Mouse (Mus musculus): ENCODE measurements around the gene Notch2.

Gene Notch2

DNA sequence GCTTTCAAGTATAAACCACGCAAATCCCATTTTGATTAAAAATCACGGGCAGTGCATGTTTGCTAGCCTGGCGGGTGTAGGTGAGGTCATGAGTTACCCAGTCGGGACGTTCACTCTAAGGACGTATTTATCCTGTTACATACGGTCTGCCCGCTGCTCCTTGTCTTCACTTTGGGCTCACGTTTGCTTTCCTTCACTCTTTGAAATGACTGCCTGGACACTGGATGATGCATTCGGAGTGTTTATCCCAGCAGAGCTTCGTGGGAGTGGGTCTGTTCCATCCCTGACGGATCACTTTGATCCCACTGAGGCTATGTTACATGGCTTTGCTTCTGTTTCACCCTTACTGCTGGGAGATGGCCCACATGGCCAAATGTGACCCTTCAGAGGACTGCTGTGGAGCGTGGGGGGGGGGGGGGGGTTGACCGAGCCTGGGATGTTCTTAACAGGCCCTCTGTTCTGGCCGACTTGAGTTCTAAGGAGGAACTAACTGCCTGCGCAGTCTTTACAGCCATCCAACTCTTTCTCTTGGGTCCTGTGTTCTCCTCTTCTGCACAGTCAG lies 38.2 kb downstream of the Notch2 start:
- no peak for DNase-seq (ENCODE audit: low read depth, low spot score)

DNA sequence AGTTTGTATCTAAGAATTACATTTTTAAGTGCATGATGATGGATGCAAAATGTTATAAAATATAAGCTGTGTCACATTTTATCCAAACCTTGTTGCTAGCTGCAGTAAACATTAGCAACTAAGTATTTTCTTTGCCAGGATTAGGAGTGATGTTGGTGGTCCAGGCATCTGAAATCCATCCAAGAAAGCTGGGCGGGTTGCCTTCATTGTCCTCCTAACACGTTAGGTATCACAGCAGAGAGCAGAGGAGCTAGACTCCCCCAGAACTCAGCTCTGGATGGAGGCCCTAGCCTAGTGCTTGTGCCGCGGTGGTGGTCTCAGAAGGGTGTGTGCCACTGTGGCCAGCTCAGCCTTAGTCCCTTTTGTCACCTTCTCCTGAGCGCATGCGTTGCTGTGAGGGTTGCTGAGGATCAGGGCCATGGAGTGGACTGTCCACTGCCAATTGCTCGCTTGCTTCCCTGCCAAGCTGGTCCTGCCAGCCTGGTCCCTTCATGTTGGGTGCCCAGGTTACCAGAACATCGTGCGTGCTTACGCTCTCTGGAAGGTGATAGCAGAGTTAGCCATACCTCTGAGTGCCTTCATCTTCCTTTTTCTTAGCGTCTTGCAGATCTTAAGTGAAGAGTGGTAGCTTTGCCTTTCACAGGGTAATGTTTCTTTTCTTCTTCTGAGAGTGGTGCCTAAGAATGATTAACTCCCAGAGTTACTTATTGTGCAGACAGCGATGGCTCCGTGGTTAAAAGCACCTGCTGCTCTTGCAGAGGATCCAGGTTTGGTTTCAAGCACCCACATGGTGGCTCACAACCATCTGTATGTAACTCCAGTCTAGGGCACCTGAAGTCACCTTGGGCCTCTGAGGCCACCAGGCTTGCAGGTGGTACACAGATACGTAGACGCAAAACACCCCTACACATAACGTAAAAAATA lies 39.4 kb downstream of the Notch2 start:
- no peak for DNase-seq (ENCODE audit: low read depth, low spot score)

DNA sequence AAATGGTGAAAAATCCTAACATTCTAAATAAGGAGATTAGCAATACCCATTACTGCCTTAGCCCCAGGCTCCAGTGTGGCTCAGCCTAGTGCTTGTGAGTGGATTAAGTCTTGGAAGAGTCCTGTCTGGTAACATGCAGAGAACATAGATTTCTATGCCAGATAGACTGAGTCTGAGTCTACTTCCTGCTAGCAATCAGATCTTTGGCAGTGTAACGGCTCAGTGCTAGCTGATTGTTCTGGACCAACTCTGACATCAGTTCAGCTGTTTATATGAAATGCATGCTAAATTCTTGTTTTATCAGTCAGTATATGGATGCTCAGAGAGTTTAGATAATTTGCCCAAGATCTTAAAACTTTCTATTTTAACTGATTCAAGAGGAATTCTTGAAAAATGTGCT lies 40.5 kb downstream of the Notch2 start:
- no peak for DNase-seq (ENCODE audit: low read depth, low spot score)

DNA sequence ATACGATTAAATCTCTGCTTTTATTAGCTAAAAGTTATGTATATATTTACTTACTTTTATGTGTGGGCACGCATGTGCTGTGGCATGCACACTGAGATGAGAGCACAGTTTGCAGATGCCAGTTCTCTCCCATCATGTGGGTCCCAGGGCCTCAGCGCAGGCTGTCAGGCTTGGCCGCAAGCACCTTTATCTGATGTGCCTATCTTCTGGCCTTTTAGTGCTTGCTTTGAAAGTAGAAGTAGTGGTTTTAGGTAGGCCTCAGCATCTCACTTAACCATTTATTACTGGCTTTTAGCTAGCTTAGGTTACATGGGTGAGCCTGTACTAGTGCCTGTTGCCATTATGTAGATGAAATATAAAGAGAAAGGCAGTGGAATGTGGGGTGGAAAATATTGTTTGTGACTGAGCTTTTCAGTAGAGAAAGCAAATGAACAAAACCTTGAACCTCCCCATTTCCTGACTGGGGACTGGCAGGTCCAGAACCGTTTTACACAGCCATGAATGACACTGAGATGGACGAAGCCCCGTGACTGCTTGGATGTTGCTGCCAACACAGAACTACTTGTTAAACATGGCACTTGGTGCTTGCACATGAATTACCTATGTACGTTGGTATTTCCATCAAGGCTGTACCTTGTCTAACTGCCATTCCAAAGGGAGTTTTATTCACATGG lies 41.1 kb downstream of the Notch2 start:
- DNase-seq (ENCODE audit: low read depth, low spot score), result no peak

DNA sequence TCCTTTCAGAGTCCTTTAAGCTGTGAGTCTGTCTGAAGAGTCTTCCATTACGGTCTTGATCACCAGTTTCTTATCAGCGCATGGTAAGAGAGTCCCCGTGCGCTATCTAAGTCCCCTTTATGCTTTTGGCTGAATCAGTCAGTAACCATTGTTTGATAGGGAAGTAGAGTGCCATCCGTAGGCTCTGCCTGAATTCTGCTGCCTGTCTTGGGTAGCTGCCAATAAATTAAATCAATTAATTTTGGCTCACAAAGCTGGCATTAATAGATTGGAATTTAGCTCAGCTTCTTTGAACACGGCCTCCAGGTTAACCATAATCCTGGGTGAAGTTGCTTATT lies 41.6 kb downstream of the Notch2 start:
- no peak for DNase-seq (ENCODE audit: low read depth, low spot score)

DNA sequence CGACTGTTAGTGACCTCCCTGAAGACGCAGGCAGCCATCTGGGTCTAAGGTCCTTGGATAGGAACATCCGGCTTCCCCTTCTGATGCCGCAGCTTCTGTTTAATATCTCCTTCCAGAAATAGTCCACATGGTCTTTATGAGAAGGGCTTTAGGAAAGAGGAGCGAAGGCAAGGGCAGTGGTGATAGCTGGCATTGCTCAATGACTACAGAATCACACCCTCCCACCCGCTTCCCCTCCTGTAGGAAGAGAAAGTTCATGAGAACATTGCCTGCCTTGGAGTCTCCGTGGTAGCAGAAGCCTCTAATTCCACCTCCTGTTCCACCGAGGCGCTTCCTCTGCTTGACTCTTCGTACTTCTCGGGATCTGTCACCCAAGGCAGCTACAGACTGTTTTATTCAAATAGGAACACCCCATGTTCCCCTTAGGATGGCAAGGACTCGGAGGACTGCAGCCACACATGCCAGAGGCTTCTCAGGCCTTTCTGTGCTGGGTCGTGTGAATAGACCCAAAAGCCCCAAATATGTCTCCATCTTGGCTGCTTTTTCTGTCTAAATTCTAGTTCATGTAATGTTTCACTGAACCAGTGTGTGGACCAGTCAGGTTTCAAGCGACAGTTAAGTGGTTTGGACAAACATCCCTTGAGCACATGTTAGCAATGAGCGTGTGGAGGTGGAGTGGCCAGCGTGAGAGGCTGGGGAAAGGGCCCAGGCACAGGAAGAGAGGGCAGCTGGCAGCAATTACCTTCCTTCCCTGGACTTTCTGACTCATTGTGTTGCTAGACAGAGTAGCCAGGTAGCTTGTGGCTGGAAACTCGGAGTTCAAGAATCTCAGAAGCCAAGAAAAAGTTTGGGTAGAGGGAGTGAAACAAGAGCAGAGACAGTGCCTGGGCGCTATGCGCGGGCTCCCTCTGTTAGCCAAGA lies 42.7 kb downstream of the Notch2 start:
- DNase-seq (ENCODE audit: low read depth, low spot score), result no peak

DNA sequence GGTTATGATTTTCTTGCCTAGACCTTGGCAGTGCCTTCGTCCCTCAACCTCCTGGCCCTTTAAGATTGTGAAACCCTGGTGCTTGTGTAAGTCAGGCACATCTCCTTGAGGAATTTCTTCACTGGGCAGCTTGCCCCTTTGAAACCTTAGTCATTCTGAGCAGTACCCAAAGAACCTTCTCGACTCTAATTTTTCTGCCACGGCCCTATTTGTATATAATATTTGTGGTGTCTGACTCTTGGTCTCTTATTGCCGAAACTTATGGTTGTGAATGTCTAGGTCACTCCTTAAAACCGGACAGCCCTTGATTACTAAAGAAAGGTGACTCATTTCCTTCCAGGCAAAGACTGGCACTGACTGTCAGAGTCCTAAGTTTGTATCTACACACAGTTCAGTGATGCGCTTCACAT lies 43.6 kb downstream of the Notch2 start:
- no peak for DNase-seq (ENCODE audit: low read depth, low spot score)

DNA sequence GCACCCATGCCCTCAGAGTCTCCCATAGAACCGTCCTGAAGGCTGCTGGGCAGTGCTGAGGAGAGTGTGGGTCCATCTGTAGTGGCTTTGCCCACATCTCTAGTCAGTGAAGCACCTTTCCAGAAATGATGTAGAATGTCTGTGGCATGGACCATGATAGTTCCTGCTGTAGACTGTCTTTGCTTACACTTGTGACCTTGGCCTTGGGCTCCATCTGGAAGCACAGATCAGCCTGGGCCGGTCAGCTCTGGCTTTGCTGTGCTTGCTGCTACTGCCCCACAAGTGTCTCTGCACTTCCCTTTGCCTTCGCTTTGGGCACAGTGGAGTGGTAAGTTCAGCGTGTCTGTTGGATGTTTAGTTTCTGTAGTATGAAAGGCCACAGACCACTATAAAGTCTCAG lies 45.7 kb downstream of the Notch2 start:
- DNase-seq (ENCODE audit: low read depth, low spot score), result no peak

DNA sequence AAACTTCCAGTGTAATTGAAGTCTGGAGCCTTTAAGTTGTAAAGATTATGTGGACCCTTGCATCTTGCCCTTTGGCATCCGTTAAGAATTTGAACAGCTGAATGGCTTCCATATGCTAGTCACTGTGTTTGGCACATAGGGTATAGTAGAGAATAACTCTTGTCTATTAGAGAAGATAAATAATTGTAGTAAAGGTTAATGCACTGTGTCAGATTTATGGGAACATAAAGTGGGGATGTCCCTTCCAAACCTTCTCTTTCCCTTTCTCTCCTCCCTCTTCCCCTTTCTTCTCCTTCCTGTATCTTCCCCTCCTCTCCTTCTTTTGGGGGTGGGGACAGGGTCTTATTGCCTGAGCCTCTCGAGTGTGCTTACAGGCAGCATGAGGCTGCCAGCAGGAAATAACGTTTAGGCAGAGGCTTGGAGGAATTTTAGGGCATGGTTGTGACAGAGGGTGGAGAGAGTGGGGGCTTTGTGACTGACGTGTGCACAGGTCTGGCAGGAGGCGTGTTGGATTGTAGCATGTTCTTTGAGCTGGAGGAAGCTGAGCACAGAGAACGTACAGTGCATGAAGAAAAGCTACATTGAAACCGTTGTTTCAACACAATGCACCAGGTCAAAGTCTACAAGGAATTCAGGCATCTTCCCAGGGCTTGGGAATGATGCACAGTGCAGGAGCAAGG lies 47.8 kb downstream of the Notch2 start:
- no peak for DNase-seq (ENCODE audit: low read depth, low spot score)

DNA sequence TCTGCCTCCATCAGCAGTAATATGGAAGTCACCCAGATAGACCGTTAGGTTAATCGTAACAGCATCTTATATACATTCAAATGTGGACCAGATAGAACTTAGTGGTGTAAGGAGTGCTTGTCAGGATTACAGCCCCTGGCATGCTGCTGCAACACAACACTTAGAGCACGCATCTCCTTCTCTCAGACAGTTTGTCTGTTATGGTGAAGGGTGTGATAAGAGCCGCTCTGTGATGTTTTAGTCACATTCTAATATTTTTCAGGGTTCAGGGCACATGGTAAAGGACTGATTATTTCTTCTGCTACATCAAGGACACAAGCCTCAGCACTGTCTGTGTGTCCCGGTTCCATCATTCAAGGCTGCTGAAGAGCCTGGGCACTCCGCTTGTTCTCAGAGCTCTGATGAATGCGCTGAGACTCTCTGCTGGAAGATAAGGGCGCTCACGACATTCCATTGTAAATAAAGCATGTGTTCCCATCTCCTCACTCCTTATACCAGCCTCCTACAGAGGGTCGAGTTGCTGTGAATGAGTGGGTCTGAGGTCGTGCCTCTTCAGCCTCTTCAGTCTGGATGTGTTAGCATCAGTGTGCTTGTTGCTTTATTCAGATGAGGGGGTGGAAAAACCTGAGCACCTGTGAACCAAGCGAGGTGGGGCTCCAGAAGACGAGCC lies 48.5 kb downstream of the Notch2 start:
- no peak for DNase-seq (ENCODE audit: low read depth, low spot score)

DNA sequence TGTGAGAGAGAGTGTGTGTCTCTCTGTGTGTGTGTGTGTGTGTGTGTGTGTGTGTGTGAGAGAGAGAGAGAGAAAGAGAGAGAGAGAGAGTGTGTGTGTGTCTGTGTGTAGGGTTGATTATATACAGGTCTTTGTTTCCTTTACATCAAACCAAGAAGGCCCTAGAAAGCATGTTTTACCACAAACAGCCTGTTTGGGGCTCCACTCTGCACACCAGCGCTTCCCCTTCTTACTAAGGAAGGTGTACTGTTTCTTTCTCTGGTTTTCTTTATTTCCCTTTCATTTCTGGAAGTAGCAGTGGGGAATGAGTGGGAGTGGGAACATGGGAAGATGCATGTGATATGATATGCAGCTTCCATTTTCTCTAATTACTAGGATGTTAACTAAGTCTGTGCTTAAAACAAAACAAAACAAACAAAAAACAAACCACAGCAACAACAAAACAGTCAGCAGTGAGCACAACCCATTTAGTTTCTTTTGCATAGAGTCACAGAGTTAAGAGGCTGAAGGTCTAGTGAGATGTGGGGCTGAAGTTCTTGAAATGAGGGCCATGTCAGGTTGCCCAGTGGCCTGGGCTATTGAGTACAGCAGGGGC lies 49.4 kb downstream of the Notch2 start:
- no peak for DNase-seq (ENCODE audit: low read depth, low spot score)

DNA sequence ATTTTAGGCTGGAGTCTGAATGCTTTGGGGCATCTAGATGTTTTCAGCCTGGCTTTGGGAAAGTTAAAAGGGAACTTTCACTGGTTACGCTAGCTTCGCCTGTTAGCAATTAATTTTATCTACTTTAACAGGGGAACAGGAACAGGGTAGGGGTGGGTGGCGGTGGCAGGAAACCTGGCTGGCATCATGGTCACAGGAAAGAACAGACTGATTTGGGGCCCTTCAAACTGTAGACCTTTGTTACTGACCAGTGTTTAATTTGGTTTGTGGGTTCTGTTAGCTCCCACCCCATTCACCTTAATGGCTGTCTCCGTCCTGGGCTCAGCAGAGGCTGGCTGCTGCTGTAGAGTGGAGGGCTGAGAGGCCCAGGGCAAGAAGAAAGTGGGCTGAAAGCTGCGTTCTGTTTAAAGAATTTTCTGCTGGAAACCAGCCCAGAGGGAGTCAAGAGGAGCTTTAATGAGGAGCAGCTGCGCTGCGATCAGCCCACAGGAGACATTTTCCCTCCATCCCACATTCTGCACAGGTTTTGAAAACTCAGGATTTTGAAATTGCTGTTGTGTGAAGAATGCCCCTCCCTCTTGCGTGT lies 50.0 kb downstream of the Notch2 start:
- no peak for DNase-seq (ENCODE audit: low read depth, low spot score)

DNA sequence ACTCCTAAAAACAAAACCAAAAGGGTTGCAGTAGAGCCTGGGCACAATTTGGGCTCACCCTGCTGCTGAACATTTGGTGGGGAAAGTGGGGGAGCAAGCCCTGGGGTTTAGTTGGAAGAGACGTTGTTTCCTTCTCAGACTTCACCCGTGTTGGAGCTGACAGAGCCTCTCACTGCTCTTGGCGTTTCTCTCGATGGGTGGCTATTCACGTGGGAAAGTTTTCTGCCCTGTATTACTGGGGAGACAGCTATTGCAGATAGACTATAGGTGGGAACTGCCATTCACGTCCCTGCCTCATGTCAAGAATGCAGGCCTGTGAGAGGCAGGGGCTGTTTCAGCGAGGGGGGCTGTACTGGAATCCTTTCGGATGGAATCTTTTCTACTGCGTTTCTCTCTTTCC lies 50.5 kb downstream of the Notch2 start:
- DNase-seq (ENCODE audit: low read depth, low spot score), result no peak

DNA sequence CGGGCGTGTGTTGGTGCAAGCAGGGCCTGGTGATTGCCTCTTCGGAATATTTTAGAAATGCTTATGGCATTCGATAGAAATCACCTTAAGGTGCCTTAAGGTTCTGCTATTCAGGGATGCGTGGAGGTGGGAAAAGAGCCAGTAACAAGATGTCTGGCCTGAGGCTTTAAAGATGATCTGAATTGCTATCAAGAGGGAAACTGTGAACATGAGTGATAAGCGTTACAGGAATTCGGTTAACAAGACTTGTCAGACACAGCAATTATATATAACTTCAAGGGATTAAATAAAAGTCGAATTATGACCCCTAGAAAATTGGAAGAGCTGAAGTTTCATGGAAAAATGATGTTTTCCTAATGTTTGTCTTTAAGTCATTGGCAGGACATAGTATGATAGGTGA lies 51.7 kb downstream of the Notch2 start:
- DNase-seq (ENCODE audit: low read depth, low spot score), result no peak

DNA sequence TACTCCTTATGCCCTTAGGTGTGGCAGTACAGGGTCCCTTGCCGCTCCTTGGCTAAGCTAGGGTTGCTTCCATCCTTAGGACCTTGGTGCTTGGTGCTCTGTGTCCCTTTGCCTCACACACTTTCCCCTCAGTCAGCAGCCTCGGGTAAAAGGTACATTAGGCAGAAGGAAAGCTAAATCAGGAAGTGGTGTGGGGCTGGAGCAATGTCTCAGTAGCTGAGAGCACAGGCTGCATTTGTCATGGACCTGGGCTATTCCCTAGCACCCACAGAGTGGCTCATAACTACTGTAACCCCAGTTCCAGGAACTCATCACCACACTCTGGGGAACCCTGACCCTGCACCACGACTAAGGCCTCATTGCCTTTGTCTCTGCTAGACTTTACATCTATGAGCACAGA lies 53.1 kb downstream of the Notch2 start:
- DNase-seq (ENCODE audit: low read depth, low spot score), result no peak

DNA sequence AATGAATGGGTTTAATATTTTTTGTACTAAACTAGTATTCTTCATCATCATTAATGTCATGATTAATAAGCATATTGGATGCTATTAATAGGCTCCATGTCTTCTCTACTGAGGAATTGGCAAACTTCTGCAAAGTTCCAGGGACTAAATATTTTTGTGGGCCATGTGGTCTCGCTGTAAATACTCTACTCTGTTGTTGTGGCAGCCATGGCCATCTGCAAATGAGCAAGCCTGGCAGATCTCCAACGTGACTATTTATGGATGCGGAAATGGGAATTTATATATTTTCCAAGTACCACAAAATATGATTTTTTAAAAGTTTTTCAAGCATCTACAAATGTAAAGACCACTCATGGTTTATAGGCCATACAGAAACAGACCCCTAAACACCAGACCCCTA lies 54.1 kb downstream of the Notch2 start:
- DNase-seq (ENCODE audit: low read depth, low spot score), result no peak

DNA sequence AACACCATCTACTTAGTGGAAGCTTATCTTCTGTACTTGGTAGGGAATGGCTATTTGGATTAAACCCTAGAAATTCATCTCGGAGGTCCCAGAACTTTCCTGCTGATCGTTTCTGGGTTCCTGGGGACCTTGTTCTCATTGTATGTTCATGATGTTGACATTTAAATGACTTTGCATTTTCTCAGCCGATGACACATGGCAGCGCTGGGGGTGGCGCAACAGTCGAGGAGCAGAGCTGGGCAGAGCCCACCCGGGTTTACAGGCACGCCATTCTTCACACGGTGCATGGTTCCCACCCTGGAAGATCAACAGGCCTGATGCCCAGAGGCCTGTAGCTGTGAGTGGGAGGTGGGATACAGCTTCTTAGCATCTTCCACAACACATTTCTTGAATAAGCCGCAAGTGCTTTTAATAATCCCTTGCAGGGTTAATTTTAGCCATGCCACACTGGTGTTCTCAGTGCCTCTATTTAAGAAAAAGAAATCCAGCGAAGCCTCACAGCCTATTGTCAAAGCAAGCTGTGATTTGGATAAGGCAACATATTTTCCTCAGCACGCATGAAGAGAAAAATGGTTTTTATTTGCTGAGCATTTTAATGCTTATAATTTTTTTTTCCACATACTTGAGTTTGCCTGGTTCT lies 54.6 kb downstream of the Notch2 start:
- DNase-seq (ENCODE audit: low read depth, low spot score), result no peak

DNA sequence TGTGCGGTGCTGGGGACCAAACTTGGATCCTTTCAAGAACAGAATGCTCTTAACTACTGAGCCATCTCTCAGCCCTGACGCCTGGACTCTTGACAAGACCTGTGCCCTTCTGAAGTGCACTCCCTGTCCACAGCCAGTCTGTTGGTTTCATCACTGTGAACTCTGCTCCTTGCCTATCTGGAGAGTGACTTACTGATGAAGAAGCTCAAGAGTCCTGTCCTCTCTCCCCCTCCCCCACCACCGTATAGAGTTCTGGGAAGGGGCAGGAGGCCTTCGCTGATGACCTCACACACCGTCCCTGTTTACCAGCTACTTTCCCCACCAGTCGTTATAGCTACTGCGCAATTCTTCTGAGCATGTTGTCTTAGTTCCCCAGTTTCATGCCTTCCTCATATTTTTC lies 55.8 kb downstream of the Notch2 start:
- no peak for DNase-seq (ENCODE audit: low read depth, low spot score)

DNA sequence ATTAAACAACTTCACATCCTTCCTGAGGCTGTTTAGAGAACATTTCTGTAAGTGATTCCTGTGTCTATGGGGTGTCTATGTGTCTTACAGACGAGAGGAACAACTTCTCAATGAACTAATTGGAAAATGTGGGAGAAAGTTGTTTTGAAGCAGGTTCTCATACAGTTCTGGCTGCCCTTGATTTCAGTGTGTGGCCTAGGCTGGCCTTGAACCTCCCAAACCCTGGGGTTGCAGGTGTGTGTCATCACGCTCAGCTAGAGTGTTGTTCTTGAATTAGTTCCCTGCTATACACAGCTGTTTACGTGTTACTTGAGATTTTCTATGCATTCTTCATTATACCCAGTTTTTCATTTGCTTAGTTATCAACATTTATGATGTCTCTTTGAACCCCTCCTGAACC lies 56.5 kb downstream of the Notch2 start:
- no peak for DNase-seq (ENCODE audit: low read depth, low spot score)

DNA sequence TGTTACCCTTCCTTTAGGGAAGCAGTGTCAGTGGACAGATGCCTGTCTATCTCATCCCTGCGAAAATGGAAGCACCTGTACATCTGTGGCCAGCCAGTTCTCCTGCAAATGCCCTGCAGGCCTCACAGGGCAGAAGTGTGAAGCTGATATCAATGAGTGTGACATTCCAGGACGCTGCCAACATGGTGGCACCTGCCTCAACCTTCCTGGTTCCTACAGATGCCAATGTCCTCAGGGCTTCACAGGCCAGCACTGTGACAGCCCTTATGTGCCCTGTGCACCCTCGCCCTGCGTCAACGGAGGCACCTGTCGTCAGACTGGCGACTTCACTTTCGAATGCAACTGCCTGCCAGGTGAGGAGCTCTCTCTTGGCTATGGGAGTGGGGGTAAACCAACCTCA lies 59.2 kb downstream of the Notch2 start:
- no peak for DNase-seq (ENCODE audit: low read depth, low spot score)
